Mouse (Mus musculus) splenic B cell, adult 2 months (primary cell): ENCODE results near the gene Klhl8.

Source experiments
- DNase-seq: peaks from one replicate; pipeline ENCODE4 v3.0.0-alpha.2; 2011; ENCODE audit warnings: low read depth, low spot score
- H3K27me3 ChIP-seq: 2 replicates; pipeline ENCODE4 v1.6.1; 2012; ENCODE audit warnings: mild to moderate bottlenecking, low read length, moderate library complexity, mixed read lengths; ENCODE audit not compliant: control insufficient read depth, poor library complexity, insufficient read depth, severe bottlenecking
- H3K36me3 ChIP-seq: 2 replicates; pipeline ENCODE4 v1.6.1; 2012; ENCODE audit warnings: mild to moderate bottlenecking, low read length, moderate library complexity, mixed read lengths; ENCODE audit not compliant: control insufficient read depth, poor library complexity, insufficient read depth, severe bottlenecking

Klhl8 gene

DNA sequence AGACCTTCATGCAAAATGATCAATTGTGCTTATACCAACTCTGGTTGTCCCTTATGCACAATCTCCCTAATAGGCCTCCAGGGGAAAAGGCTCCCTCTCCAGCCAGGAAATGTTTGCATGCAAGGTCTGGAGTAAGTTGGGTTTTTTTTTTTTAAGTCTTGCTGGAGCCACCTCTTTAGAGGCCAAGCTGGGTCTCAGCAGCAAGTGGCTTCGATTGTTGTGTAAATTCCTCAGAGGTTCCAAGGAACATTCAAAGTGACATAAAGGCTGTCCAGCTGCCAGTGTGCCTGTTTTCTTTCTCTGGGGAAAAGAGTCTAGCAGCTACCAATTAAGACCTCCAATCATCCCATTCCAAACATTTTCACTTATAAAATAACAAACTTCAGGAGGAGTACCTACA is 12.7 kb downstream of the Klhl8 start:
- DNase-seq = no peak
- Histone ChIP-seq H3K27me3 (no peaks in the 10 kb centered on the region), H3K36me3 (no peaks in the 10 kb centered on the region)

DNA sequence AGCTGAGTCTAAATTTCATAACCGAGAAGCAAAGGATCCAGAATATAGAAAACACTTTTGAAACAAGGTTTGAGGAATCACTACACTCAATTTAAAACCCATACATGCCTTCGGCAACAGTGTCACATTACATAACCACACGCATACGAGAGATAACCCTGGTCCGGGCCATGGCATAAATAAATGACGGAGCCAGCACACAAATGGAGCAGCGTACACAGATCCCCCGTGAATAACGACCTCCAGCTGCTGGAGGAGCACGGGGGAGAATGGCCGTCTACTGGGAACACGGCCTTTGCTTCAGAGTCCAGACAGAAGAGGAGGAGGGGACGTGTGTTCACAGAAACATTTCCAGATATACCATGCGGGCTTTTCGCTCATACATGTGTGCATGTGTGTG is 21.3 kb downstream of the Klhl8 start:
- Histone ChIP-seq H3K36me3 (no peaks in the 10 kb centered on the region), H3K27me3 (no peaks in the 10 kb centered on the region)
- no peak for DNase-seq

DNA sequence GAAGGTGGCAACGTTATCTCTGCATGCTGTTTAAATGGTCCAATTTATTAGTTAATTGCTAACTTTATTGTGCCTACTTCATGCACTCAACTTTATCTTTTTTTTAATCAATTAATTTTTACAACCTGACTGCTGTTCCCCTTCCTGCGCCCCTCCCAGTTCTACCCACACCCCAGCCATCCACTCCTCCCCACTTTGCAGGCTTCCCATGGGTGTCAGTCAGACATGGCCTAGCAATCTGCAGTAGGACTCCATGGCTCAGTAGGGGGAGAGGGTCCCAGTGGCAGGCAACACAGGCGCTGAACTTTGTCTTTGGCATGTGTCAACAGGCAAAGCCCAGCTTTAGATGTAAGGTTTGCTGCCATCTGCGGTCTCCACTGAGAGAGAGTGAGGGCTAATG is 47.3 kb downstream of the Klhl8 start:
- Histone ChIP-seq H3K27me3 (no peaks in the 10 kb centered on the region), H3K36me3 (no peaks in the 10 kb centered on the region)
- no peak for DNase-seq

DNA sequence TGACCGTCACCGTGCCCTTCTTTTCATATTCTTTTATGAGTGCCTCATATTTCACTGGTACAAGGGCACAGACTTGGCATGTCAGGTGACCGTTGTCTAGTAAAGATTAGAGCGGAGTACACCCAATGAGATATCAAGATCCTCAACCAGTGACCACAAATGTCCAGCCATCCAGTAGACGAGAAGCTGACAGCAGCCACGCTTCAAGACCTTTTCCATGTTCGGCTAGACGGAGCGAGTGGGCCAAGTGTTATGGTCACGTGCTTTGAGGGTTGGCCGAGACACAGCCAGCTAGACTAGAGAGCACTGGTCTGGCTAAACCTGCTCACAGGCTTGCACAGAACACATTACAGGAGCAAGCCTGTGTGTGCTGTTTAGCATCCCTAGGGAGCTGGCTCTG is 50.4 kb downstream of the Klhl8 start:
- H3K36me3 ChIP-seq = no peaks in the 10 kb centered on the region
- no peaks in the 10 kb centered on the region for H3K27me3 ChIP-seq
- no peak for DNase-seq

DNA sequence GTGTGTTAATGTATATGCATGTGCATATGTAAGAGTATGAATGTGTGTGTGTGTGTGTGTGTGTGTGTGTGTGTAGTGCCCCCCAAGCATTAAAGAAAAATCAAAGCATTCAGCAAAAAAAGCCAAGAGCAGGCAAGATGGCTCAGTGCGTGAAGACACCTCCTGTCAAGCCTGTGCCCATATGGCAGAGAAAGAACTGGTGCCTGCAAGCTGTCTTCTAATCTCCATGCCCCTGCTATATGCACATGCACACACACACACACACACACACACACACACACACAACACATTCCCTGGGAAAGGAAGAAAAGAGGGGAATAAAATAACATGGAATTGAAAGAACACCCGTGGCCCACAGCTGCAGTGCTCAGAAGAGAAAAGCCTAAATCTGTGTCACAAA is 53.9 kb downstream of the Klhl8 start:
- peaks cover 7% of the 10 kb centered on the region for H3K36me3 ChIP-seq
- no peaks in the 10 kb centered on the region for H3K27me3 ChIP-seq
- no peak for DNase-seq

DNA sequence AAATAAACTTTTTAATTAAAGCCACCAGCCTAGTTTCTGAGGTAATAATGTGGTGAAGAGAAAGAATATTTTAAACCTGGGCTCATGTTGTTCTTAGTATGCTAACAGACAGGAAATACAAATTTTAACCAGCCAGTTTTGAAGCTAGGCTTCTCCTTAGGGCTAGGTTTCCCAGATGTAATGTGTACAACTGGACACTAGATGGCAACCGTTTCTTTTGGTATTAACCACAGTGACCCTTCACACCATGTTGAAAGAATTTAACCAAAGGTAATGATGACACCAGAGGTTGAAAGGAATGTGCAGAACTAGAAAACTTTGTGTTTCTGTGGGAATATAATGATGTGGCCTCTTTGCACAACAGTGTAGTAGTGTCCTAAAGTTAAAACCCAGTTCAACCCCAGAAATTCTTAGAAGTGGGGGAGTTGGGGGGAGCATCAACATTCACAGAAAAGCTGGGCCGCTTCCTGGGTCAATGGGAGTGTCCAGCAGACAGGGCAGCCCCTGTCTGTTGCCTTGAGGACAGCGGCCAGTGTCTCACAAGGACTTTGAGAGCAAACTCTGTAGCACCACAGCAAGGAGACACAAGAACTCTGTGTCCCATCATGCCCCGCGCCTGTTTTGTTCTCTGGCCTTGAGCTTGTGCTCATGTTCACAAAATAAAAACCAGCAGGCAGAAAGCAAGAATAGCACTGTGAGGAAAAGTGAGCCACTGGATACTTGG is 54.6 kb downstream of the Klhl8 start:
- Histone ChIP-seq H3K36me3 (peaks cover 10% of the 10 kb centered on the region), H3K27me3 (no peaks in the 10 kb centered on the region)
- DNase-seq = peak; percentile 68

DNA sequence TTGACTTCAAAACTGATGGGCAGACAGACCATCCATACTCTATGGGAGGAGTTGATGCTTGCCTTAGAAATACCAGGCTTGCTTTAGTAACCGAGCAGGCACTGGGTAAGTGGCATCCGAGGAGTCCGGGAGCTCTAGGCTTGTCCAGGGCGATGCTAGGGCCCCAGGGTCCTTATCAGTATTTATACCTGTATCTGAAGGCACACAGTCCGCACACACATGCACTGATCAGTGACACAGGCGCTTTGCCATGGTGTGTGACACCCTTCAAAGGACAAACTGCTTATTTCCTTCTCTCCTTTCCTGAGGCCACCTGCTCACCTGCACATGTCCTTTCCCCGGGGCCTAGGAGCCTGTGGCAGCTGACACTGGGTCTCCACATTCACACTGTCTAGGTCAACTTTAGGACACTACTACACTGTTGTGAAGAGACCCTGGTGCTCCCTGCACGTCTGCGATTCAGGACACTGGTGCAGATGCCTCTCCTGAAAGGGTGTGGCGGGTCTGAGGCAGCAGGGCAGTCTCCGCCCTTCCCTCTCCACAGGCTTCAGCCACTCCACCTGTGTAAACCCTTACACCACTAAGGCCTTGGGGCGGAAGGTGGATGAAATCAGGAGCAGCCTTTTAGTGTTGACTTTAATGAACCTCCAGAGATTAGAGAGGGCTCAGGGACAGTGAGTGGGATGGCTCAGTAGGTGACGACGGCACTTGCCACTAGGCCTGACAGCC is 55.4 kb downstream of the Klhl8 start:
- no peak for DNase-seq
- no peaks in the 10 kb centered on the region for H3K27me3 ChIP-seq
- peaks cover 15% of the 10 kb centered on the region for H3K36me3 ChIP-seq

DNA sequence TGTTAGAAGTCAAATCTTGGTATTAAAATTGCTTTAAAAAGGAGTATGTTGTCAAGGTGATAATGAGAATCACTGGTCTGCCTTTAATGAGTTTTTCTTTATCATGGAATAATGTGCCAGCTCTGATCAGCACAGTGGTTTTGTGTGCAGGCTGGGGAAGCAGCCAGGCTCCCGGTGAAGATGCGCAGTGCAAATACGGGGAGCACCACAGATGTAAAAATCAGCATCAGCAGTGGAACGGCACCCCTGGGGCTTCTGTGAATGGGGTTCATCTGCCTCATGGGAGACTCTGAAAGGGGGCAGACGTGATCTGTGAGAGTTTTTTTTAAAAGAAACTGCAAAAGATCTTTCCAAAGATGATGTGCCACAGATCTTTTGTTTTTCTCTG is 56.3 kb downstream of the Klhl8 start:
- H3K27me3 ChIP-seq = no peaks in the 10 kb centered on the region
- DNase-seq = no peak
- peaks cover 17% of the 10 kb centered on the region for H3K36me3 ChIP-seq

DNA sequence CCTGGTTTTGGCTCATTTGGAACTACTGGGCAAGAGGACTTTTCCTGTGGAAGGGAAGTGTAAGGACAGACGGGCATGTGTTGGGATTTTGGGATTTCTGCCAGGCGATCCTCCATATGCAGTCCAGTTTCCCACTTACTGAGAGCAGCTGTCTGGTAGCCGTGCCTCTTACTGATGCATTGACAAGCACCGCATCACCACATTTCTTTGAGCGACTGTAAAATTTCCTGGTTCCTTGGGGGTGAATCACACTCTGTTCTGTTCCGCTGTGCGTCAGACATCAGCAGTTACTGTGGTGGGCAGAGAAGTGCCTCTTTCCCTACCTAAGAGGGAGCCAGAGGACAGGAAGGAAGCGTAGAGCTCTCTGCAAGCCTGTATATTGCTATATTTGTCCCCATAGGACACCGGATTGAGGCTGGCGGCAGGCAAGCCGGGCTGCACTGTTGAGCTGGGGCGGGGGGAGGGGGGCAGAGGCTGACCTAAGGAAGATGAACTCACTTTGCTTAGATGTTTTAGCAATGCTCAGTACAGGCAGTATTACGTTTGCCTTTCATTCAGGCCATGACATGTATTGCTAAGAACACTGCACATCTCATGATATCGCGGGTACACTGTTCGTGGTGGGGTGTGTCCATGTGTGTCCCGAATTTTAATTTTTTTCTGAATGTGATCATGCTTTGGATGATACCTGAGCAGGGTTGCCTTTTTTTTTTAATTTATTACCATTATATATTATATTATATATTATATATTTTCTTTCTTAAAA is 56.8 kb downstream of the Klhl8 start:
- no peaks in the 10 kb centered on the region for H3K27me3 ChIP-seq
- DNase-seq = no peak
- peaks cover 17% of the 10 kb centered on the region for H3K36me3 ChIP-seq

DNA sequence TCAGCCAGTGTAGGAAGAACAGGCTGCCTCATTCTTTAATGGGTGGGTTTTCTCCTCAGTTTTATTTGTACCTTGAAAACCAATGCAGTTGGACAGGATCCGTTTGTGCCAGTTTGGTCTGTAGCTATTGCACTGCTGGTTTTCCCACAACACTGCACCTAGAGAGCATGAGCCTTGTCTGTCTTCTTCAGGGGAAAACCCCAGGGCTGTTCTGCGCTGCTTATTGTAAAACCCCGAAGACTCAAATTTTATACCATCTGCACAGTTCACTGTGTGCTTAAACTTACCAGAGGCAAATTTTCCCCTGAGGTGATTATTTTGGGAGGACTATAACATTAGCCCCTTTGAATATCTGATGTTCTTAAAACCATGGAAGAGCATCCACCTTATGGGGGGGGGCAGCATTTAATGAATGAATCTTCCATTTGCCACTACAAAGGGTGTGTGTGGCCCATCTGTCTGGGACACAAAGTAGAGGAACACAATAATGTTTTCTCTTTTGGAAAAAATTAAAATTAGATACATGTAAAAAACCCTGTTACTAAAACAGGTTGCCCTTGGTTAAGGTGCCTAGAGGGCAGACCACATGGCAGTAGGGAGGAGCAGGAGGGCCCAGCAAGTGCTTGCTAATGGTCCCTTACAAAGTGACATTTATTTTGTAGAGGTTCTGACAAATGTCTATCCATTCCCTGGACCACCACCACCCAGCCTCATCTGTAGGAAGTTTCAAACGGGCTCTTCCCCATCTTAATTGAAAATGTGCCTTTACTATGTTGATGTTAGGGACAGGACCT is 58.1 kb downstream of the Klhl8 start:
- no peaks in the 10 kb centered on the region for H3K27me3 ChIP-seq
- no peak for DNase-seq
- H3K36me3 ChIP-seq = peaks cover 23% of the 10 kb centered on the region

DNA sequence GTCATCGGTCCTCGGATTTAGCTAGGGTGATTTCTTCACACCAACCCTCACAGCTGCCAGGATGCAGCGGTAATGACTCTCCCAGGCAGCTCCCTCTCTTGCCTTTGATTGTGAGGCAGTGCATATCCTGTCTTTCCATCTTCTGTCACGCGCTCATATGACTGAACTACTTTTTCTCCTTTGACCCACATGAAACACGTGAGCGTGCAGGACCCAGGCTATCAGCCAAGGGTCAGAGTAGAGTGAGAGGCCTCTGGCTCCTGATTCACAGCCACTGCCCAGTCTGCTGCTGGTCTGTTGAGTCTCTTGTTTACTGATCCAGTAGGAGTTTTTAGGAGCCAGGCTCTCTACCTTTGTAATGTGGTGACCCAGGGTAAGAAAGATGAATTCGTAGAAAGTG is 62.5 kb downstream of the Klhl8 start:
- Histone ChIP-seq H3K27me3 (no peaks in the 10 kb centered on the region), H3K36me3 (peaks cover 31% of the 10 kb centered on the region)
- DNase-seq = no peak

DNA sequence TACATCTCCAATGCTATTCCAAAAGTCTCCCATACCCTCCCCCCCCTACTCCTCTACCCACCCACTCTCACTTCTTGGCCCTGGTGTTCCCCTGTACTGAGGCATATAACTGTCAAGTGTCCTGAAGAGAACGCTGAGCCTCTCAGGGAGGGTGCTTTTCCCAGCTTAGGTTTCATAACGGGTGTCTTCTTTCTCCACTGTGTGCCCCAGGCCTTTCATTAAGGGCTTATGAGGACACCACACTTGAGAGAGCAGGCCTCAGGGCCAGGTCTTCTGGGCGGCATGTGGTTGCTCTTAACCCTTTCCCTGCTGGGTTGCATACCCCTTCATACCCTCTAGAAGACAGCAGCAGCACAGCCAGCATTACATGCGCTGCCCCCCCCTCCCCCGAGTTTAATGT is 64.5 kb downstream of the Klhl8 start:
- DNase-seq = no peak
- Histone ChIP-seq H3K27me3 (no peaks in the 10 kb centered on the region), H3K36me3 (peaks cover 33% of the 10 kb centered on the region)

DNA sequence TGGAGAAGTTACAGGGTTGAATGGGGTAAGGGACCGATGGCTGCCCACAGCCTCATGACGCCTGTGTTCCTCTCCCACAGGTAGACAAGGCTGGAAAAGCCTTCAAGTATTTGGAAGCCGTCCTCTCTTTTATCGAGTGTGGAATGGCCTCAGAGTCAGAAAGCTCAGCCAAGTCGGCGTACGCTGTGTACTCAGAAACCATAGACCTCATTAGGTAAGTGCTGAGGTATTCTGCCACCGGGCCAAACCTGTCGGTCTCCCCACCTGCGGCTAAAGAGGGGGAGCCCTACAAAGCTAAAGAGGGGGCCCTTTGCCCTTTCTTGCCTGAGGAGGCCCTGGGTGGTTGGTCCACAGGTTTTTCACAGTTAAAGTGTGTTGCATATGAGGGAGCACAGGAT is 64.9 kb downstream of the Klhl8 start:
- H3K36me3 ChIP-seq = peaks cover 30% of the 10 kb centered on the region
- H3K27me3 ChIP-seq = no peaks in the 10 kb centered on the region

DNA sequence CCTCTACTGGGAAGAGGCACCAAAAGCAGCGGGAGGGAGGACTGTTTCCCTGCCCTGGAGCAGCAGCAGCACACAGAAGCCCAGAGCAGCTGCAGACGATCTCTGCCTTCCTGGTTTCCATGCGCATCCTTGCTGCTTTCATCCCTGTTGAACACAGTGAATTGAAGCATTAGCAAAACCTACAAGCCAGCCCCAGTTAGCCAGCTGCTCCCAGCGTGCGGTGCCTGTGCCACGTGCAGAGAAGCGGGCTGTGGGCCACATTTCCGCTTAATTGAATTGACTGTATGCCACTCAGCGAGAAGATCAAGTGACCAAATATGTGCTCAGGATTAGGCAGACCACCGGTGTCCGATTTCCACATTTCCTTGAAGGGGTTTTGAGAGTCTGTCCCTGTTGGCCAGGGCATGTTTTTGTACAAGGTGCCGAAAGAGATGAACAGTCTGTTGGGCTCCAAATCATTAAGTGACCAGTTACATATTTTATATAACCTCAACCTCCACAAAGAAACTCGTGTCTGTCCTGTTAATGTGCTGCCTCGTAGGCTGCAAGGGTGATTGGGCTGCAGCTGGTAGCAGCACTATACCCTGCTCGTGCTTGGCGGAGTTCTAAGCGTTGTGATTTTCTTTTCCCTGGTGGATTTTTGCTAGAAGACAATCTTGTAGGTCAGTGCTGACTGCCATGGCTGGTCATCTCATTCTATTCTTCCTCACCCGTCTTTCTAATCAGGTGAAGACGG is 65.5 kb downstream of the Klhl8 start:
- H3K36me3 ChIP-seq = peaks cover 27% of the 10 kb centered on the region
- no peak for DNase-seq
- H3K27me3 ChIP-seq = no peaks in the 10 kb centered on the region

More for the DNA sequence above, 64.9 kb downstream of the Klhl8 start:
- DNase-seq = no peak
